Mouse (Mus musculus): ENCODE measurements around the gene Cltc. TPM values are rescaled to one million over a fixed set of nuclear protein-coding genes. Genes with fewer than 3 reads are reported as not detected.
"Not testable (repeated sequence)": the region's sequence is repeated elsewhere in the genome, so short reads cannot be mapped to it uniquely, and the experiment has no call there.

The Cltc gene
- 100 to 1,000 TPM; 123 to 132 TPM for total RNA-seq (2021)
- long read RNA-seq, experiment 1, full-length matches to known transcripts: 11 of 58 reads
- long read RNA-seq, experiment 1, partial matches to known transcripts: 7 of 58 reads
- long read RNA-seq, experiment 1, other reads (novel, unspliced or antisense): 40 of 58 reads
- long read RNA-seq, experiment 2, partial matches to known transcripts: 14 of 39 reads
- long read RNA-seq, experiment 2, other reads (novel, unspliced or antisense): 25 of 39 reads

DNA sequence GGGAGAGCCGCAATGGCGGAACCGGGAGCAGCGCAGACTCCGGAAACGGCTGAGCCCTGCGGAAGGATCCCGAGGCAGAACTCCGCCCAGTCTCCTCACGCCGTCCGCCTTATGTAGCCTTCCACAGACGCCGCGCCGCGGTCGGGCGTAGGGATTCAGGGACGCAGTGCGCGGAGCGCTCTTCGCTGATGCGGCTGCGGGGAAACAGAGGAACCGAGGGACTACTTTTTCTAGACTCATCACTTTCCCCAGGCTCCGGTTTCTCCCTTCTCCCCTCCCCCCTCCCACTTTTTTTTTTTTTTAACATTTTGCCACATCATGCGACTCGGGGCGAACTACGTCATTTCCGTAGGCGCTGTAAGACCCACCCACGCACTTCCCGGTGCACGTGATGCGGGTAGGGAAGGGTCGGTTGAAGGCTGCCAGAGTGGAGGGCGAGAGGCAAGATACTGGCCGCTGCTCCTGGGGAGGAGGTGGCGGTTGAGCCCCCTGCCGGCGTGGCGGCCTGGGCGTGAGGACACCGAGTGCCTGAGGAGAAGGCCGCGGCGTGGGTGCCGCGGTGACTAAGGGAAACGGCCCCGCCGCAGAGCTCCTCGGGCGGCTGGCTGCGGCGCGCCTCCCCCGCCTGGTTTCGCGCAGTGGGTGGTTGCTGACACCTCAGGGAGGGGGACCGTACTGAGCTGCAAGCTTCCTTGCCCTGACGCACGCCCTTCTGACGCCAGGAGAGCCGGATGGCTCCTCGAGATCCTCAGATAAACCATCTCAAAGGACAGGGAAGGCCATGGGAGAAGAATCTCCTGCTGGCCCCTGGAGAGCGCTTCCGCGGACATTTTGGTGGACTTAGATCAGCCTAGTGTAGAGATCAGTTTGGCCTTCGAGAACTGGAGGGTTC lies at the start of gene Cltc:
TSS of gene Cltc (minus strand) at position 86 of the 892 bp plus-strand sequence.
- DNase-seq (ENCODE audit: low spot score): peak; percentile 97

DNA sequence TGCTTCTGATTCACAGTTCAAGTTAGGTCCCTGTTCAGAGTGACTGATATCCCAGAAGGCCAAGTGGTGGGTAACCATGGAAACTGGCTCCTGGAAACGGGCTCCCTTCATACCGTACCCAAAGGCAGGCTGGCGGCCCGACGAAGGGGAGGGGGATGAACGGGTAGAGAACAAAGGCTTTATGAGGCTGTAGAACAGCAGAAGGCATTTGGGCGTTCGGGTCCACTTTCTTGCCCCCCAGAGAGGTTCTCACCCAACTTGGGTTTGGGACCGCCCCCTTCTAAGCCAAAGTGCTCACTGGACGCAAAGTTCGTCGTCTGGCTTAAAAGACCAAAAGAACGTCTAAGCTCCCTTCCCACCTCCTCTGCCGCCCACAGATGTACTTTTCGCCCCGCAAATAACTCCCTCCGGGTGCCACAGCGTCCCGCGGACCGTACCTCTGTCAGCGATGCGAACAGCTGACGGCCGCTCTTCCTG lies 49.7 kb upstream of the Cltc start:
- peak; percentile 17 for DNase-seq (ENCODE audit: low spot score)

GRCm38 (mm10) chr11:86794161-86794560 lies 36.8 kb upstream of the Cltc start:
- DNase-seq (ENCODE audit: low spot score): no peak

- not testable (repeated sequence) for DNase-seq (ENCODE audit: low spot score)
Measured at GRCm38 (mm10) chr11:86787436-86787835, 30.1 kb upstream of the Cltc start.

- DNase-seq (ENCODE audit: low spot score): no peak
Measured at GRCm38 (mm10) chr11:86785767-86786166, 28.4 kb upstream of the Cltc start.

DNA sequence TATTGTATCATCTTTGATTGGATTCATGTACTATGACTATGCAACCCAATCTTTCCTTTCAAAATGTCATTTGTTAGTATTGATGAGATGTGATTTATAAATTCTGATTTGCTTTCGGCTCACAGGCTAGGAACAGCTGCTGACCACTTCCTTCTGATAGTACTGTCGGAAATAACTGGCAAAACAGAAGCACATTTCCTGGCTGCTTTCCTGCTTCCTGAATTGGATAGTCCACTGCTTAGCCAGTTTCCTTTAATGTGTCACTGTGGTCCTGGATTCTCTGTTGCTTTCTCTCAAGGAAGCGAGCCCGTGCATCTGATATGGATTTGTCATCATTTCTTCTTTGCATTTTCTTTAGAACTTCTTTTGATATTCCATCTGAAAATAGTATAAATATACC lies 12.5 kb upstream of the Cltc start:
- peak; percentile 24 for DNase-seq (ENCODE audit: low spot score)

GRCm38 (mm10) chr11:86764501-86764900 lies 7.1 kb upstream of the Cltc start:
- DNase-seq (ENCODE audit: low spot score): no peak

- DNase-seq (ENCODE audit: low spot score): not testable (repeated sequence)
Measured at GRCm38 (mm10) chr11:86763127-86763526, 5.8 kb upstream of the Cltc start.

- no peak for DNase-seq (ENCODE audit: low spot score)
Measured at GRCm38 (mm10) chr11:86760357-86760756, 3.0 kb upstream of the Cltc start.

GRCm38 (mm10) chr11:86759886-86760285 lies 2.5 kb upstream of the Cltc start:
- DNase-seq (ENCODE audit: low spot score): no peak

DNA sequence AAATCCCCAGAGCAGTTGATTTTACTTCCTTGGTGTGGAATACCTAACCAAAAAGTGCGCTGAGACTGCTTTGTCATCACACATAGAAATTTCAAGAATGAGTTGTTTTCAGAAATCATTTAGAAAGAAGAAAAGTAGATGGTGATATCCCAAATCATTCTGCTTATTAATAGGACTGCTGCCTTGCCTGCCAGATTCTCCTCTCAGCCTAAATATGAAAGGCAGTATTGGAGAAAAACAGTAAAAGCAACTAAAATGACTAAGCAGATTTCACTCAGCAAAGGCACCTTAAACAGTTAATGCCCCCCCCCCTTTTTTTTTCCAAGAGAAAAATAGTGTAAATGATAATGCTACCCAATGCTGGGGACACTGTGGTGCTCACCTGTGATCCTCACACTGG lies 1.9 kb upstream of the Cltc start:
- DNase-seq (ENCODE audit: low spot score): no peak

- no peak for DNase-seq (ENCODE audit: low spot score)
Measured at GRCm38 (mm10) chr11:86758559-86758958, 1.2 kb upstream of the Cltc start.

DNA sequence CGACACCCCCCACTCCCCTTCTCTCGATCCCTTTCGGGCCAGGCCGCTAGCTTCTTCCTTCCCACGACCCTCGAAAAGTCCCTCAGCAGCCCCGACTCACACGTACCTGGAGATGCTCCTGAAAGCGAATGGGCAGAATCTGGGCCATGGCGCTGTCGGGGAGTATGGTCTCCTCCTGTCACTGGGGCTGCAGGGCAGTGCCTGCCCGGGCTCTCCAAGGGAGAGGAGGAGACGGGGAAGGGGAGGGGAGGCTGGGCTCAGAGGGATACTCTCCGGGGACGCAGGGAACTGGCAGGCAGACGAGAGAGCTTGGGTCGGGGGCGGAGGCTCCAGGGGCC lies 254 bp downstream of the Cltc start:
- DNase-seq (ENCODE audit: low spot score): no peak

DNA sequence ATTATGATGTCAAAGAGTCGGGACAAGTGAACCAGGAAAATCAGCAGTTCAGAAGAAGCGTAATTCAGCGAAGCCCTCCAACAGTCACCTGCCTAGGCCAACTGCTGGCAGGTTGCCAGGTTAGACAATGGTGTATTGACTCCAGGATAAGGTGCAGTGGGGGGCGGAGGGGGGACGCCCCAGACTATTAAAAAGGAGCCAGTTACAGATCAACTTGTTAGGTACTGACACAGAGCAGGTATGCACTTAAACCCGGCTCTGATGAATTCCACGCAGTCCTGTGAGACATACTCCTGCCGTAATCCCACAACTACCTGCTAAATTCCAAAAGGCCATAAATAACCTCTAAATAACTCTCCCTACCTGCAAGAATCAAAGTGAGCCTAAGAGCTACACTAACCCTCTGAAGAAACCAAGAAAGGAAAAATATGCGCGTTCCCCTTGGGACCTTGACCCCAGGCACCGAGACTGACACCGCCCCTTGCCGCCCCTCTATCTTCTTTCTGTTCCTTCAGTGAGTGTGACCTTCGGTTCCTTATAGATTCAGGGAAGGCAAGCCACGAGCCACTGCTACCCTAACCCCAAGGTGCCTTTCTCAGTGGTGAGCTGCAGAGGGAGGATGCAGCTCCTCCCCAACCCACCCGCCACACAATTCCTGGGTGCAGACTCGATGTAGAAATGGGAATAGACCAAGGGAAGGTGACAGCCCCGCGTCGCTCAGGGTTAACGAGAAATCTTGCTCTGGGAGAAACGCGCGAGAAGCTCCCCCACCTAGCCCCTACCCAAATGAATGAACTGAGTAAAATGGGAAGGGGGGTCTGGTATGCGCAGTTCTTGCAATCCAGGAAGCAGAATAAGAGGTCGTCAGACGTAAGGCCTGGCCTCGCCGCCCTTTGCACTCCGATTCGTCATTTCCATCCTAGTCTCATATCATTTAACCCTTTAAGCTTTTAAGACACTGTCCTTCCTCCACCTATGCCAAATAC lies 916 bp downstream of the Cltc start:
- peak; percentile 45 for DNase-seq (ENCODE audit: low spot score)

GRCm38 (mm10) chr11:86752404-86752803 lies 5.0 kb downstream of the Cltc start:
- DNase-seq (ENCODE audit: low spot score): no peak

DNA sequence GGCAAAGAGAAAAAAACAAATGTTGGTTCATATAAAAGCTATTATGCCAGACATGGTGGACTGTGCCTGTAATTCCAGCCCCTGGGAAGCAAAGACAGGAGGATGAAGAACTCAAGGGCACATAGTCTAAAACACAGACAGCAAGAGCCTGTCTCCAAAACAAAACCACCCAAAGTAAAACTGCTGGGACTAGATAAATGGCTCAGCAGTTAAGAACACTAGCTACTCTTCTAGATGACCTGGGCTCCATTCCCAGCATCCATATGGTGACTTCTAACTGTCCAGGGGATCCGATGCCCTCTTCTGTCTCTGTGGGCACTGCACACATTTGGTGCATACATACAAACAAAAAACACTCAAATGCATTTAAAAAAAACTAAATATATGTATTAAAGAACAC lies 6.4 kb downstream of the Cltc start:
- no peak for DNase-seq (ENCODE audit: low spot score)

- DNase-seq (ENCODE audit: low spot score): no peak
Measured at GRCm38 (mm10) chr11:86749776-86750423, 7.5 kb downstream of the Cltc start.

- no peak for DNase-seq (ENCODE audit: low spot score)
Measured at GRCm38 (mm10) chr11:86745634-86746404, 11.5 kb downstream of the Cltc start.

- DNase-seq (ENCODE audit: low spot score): no peak
Measured at GRCm38 (mm10) chr11:86742605-86743004, 14.8 kb downstream of the Cltc start.

- DNase-seq (ENCODE audit: low spot score): no peak
Measured at GRCm38 (mm10) chr11:86741505-86741904, 15.9 kb downstream of the Cltc start.

All from gastrocnemius, adult 18-20 months (tissue).